Mouse (Mus musculus) forebrain, embryonic 14.5 days (tissue): ENCODE results near the gene Gm5108. TPM values are rescaled to one million over a fixed set of nuclear protein-coding genes. Genes with fewer than 3 reads are reported as not detected.

Source experiments
- ATAC-seq: fragments of 200-750 bp; cut with Nextera tagmentation; 2 replicates; pipeline ENCODE4 v1.8.0; 2017; ENCODE audit warnings: mild to moderate bottlenecking, moderate library complexity
- DNase-seq: peaks from one replicate; pipeline ENCODE4 v3.0.0-alpha.2; 2015; ENCODE audit warnings: low spot score
- H3K27ac ChIP-seq: fragments of 300-500 bp; sonication (generic); 2 replicates; pipeline ENCODE4 v1.5.1; 2014; ENCODE audit warnings: low read depth, mild to moderate bottlenecking, control low read depth, low read length, moderate library complexity
- H3K27me3 ChIP-seq: fragments of 300-500 bp; sonication (generic); replicated peaks from 2 replicates; pipeline ENCODE4 v1.6.1; 2014; ENCODE audit warnings: low read length, control low read depth, mixed read lengths; ENCODE audit not compliant: control insufficient read depth, insufficient read depth
- H3K36me3 ChIP-seq: fragments of 300-500 bp; sonication (generic); 2 replicates; pipeline ENCODE4 v1.6.1; 2014; ENCODE audit warnings: low read length, control low read depth; ENCODE audit not compliant: control insufficient read depth, insufficient read depth
- H3K4me1 ChIP-seq: fragments of 300-500 bp; sonication (generic); 2 replicates; pipeline ENCODE4 v1.6.1; 2014; ENCODE audit warnings: antibody characterized with exemption, low read length, control low read depth; ENCODE audit not compliant: control insufficient read depth, insufficient read depth
- H3K4me2 ChIP-seq: fragments of 300-500 bp; sonication (generic); 2 replicates; pipeline ENCODE4 v1.6.1; 2014; ENCODE audit warnings: mild to moderate bottlenecking, control low read depth, low read length
- H3K4me3 ChIP-seq: fragments of 300-500 bp; sonication (generic); 2 replicates; pipeline ENCODE4 v1.5.1; 2014; ENCODE audit warnings: low read depth, low read length, control low read depth
- H3K9ac ChIP-seq: fragments of 300-500 bp; sonication (generic); 2 replicates; pipeline ENCODE4 v1.6.1; 2014; ENCODE audit warnings: mild to moderate bottlenecking, low read length, control low read depth, moderate library complexity
- H3K9me3 ChIP-seq: fragments of 300-500 bp; sonication (generic); replicated peaks from 2 replicates; pipeline ENCODE4 v1.6.1; 2016; ENCODE audit warnings: low read length, control low read depth, mixed read lengths; ENCODE audit not compliant: control insufficient read depth
- WGBS: fragments of 180-500 bp; shearing (Covaris S2); extraction: QIAGEN DNeasy Blood & Tissue Kit; methylation state at CpG from one replicate; pipeline ENCODE4 v1.1.7; 2014; 5-methylcytosine and 5-hydroxymethylcytosine counted together
- polyA plus RNA-seq: library from polyadenylated mRNA; unstranded; fragments of >200 nt; fragmentation: Nextera tagmentation; extraction: Ambion mirVana; gene quantifications from 2 replicates; pipeline ENCODE4 v1.2.1, GENCODE M21; 2014

Gene Gm5108
- polyA plus RNA-seq, 1 experiment from 2014 or later, result not detected

GRCm38 (mm10) chr5:67948074-67948473 lies 6.6 kb downstream of the Gm5108 start:
- no peak for ATAC-seq
- no peaks in the 10 kb centered on the region for H3K27me3 ChIP-seq
- no peaks in the 10 kb centered on the region for H3K4me1 ChIP-seq
- H3K9me3 ChIP-seq, result no peaks in the 10 kb centered on the region
- no peak overlapping the region for H3K4me3 ChIP-seq
- WGBS, result 84% methylated on average over 5 of the region's 5 CpGs
- H3K36me3 ChIP-seq, result no peaks in the 10 kb centered on the region
- DNase-seq, result no peak
- H3K4me2 ChIP-seq, result no peak overlapping the region
- H3K27ac ChIP-seq, result no peak overlapping the region
- no peak overlapping the region for H3K9ac ChIP-seq

GRCm38 (mm10) chr5:67954097-67954496 lies 12.6 kb downstream of the Gm5108 start:
- no peak for DNase-seq
- Histone ChIP-seq H3K9me3 (no peaks in the 10 kb centered on the region), H3K4me2 (no peak overlapping the region), H3K36me3 (no peaks in the 10 kb centered on the region), H3K27ac (no peak overlapping the region), H3K27me3 (no peaks in the 10 kb centered on the region), H3K4me3 (no peak overlapping the region), H3K4me1 (no peaks in the 10 kb centered on the region), H3K9ac (no peak overlapping the region)
- ATAC-seq, result no peak
- WGBS, result 80% methylated on average over 4 of the region's 4 CpGs

GRCm38 (mm10) chr5:67955486-67955885 lies 14.0 kb downstream of the Gm5108 start:
- Histone ChIP-seq H3K27ac (no peak overlapping the region), H3K9ac (no peak overlapping the region), H3K4me2 (no peak overlapping the region), H3K4me1 (no peaks in the 10 kb centered on the region), H3K36me3 (no peaks in the 10 kb centered on the region), H3K9me3 (no peaks in the 10 kb centered on the region), H3K4me3 (no peak overlapping the region), H3K27me3 (no peaks in the 10 kb centered on the region)
- DNase-seq (no peak), ATAC-seq (no peak)
- 41% methylated on average over 7 of the region's 7 CpGs for WGBS

GRCm38 (mm10) chr5:67961708-67962629 lies 20.5 kb downstream of the Gm5108 start:
- H3K36me3 ChIP-seq, result no peaks in the 10 kb centered on the region
- no peaks in the 10 kb centered on the region for H3K27me3 ChIP-seq
- H3K4me3 ChIP-seq, result no peak overlapping the region
- no peak overlapping the region for H3K4me2 ChIP-seq
- WGBS, result 88% methylated on average over 7 of the region's 7 CpGs
- no peak for DNase-seq
- no peak for ATAC-seq
- H3K27ac ChIP-seq, result no peak overlapping the region
- no peak overlapping the region for H3K9ac ChIP-seq
- H3K9me3 ChIP-seq, result no peaks in the 10 kb centered on the region
- H3K4me1 ChIP-seq, result no peaks in the 10 kb centered on the region

- Histone ChIP-seq H3K9me3 (no peaks in the 10 kb centered on the region), H3K4me3 (no peak overlapping the region), H3K9ac (no peak overlapping the region), H3K4me1 (peaks cover 2% of the 10 kb centered on the region; the same call in 1 of the 2 replicates), H3K36me3 (no peaks in the 10 kb centered on the region), H3K27me3 (no peaks in the 10 kb centered on the region), H3K4me2 (no peak overlapping the region), H3K27ac (no peak overlapping the region)
- peak; percentile 76 for ATAC-seq
- peak; percentile 73 for DNase-seq
- 28% methylated on average over 7 of the region's 7 CpGs for WGBS
These were observed 28.1 kb downstream of the Gm5108 start for GRCm38 (mm10) chr5:67969536-67969935.

GRCm38 (mm10) chr5:67981946-67982526 lies 40.6 kb downstream of the Gm5108 start:
- H3K36me3 ChIP-seq, result no peaks in the 10 kb centered on the region
- no peaks in the 10 kb centered on the region for H3K9me3 ChIP-seq
- no peak overlapping the region for H3K9ac ChIP-seq
- 53% methylated on average over 3 of the region's 3 CpGs for WGBS
- no peak for DNase-seq
- no peak overlapping the region for H3K4me3 ChIP-seq
- no peaks in the 10 kb centered on the region for H3K4me1 ChIP-seq
- H3K4me2 ChIP-seq, result no peak overlapping the region
- ATAC-seq, result no peak
- no peak overlapping the region for H3K27ac ChIP-seq
- no peaks in the 10 kb centered on the region for H3K27me3 ChIP-seq

GRCm38 (mm10) chr5:67990426-67990825 lies 49.0 kb downstream of the Gm5108 start:
- ATAC-seq (no peak), DNase-seq (no peak)
- H3K4me1 ChIP-seq, result no peaks in the 10 kb centered on the region

GRCm38 (mm10) chr5:68002611-68003010 lies 61.1 kb downstream of the Gm5108 start:
- no peak overlapping the region for H3K27ac ChIP-seq
- no peaks in the 10 kb centered on the region for H3K9me3 ChIP-seq
- H3K27me3 ChIP-seq, result no peaks in the 10 kb centered on the region
- no peak overlapping the region for H3K9ac ChIP-seq
- H3K4me2 ChIP-seq, result no peak overlapping the region
- no peaks in the 10 kb centered on the region for H3K36me3 ChIP-seq
- no peaks in the 10 kb centered on the region for H3K4me1 ChIP-seq
- WGBS, result 93% methylated on average over 6 of the region's 6 CpGs
- peak; percentile 16 for DNase-seq
- ATAC-seq, result no peak
- no peak overlapping the region for H3K4me3 ChIP-seq

More at GRCm38 (mm10) chr5:67990426-67990825, 49.0 kb downstream of the Gm5108 start:
- Histone ChIP-seq H3K36me3 (no peaks in the 10 kb centered on the region), H3K27me3 (no peaks in the 10 kb centered on the region), H3K9me3 (no peaks in the 10 kb centered on the region), H3K27ac (no peak overlapping the region), H3K9ac (no peak overlapping the region), H3K4me2 (no peak overlapping the region), H3K4me3 (no peak overlapping the region)

- 4% methylated on average over 2 of the region's 2 CpGs for WGBS
- DNase-seq (no peak), ATAC-seq (no peak)
- no peaks in the 10 kb centered on the region for H3K9me3 ChIP-seq
- H3K9ac ChIP-seq, result no peak overlapping the region
- no peaks in the 10 kb centered on the region for H3K4me1 ChIP-seq
- no peak overlapping the region for H3K4me3 ChIP-seq
- H3K27ac ChIP-seq, result no peak overlapping the region
- no peaks in the 10 kb centered on the region for H3K27me3 ChIP-seq
- no peaks in the 10 kb centered on the region for H3K36me3 ChIP-seq
- H3K4me2 ChIP-seq, result no peak overlapping the region
These were observed 62.4 kb downstream of the Gm5108 start for GRCm38 (mm10) chr5:68003904-68004303.
